Mouse (Mus musculus) midbrain, embryonic 13.5 days (tissue): ENCODE results near the gene Ccdc116. TPM values are rescaled to one million over a fixed set of nuclear protein-coding genes. Genes with fewer than 3 reads are reported as not detected.

Source experiments
- ATAC-seq: fragments of 200-750 bp; cut with Nextera tagmentation; 2 replicates; pipeline ENCODE4 v1.8.0; 2017; ENCODE audit warnings: mild to moderate bottlenecking, moderate TSS enrichment, moderate library complexity
- H3K27ac ChIP-seq: fragments of 300-500 bp; sonication (generic); 2 replicates; pipeline ENCODE4 v1.5.1; 2015; ENCODE audit warnings: inconsistent platforms, mild to moderate bottlenecking, moderate library complexity
- H3K27me3 ChIP-seq: fragments of 300-500 bp; sonication (generic); 2 replicates; pipeline ENCODE4 v1.6.1; 2015; ENCODE audit warnings: mild to moderate bottlenecking, inconsistent platforms
- H3K36me3 ChIP-seq: fragments of 300-500 bp; sonication (generic); 2 replicates; pipeline ENCODE4 v1.6.1; 2015; ENCODE audit warnings: mild to moderate bottlenecking, inconsistent platforms
- H3K4me1 ChIP-seq: fragments of 300-500 bp; sonication (generic); replicated peaks from 2 replicates; pipeline ENCODE4 v1.6.1; 2015; ENCODE audit warnings: inconsistent platforms
- H3K4me2 ChIP-seq: fragments of 300-500 bp; sonication (generic); replicated peaks from 2 replicates; pipeline ENCODE4 v1.6.1; 2015; ENCODE audit warnings: moderate library complexity, mild to moderate bottlenecking, inconsistent platforms
- H3K4me3 ChIP-seq: fragments of 300-500 bp; sonication (generic); replicated peaks from 2 replicates; pipeline ENCODE4 v1.5.1; 2015; ENCODE audit warnings: mild to moderate bottlenecking, inconsistent platforms
- H3K9ac ChIP-seq: fragments of 300-500 bp; sonication (generic); replicated peaks from 2 replicates; pipeline ENCODE4 v1.6.1; 2015; ENCODE audit warnings: mild to moderate bottlenecking, inconsistent platforms
- H3K9me3 ChIP-seq: fragments of 300-500 bp; sonication (generic); 2 replicates; pipeline ENCODE4 v1.6.1; 2016; ENCODE audit warnings: mild to moderate bottlenecking, inconsistent platforms
- WGBS: fragments of 180-500 bp; shearing (Covaris S2); methylation state at CpG from one replicate; pipeline ENCODE4 v1.1.7; 2015; 5-methylcytosine and 5-hydroxymethylcytosine counted together
- microRNA counts: library from miRNA; unstranded; fragments of <30 nt; microRNA quantifications from one replicate; lab custom pipeline; 2016
- microRNA-seq: library from miRNA; unstranded; fragments of <30 nt; microRNA quantifications from one replicate; pipeline ENCODE4, GENCODE M21; 2016
- polyA plus RNA-seq: library from polyadenylated mRNA; unstranded; fragments of >200 nt; fragmentation: Nextera tagmentation; extraction: Ambion mirVana; gene quantifications from 2 replicates; pipeline ENCODE4 v1.2.1, GENCODE M21; 2015

Gene Ccdc116
- polyA plus RNA-seq, 1 experiment from 2014 or later, result 1.1 TPM

DNA sequence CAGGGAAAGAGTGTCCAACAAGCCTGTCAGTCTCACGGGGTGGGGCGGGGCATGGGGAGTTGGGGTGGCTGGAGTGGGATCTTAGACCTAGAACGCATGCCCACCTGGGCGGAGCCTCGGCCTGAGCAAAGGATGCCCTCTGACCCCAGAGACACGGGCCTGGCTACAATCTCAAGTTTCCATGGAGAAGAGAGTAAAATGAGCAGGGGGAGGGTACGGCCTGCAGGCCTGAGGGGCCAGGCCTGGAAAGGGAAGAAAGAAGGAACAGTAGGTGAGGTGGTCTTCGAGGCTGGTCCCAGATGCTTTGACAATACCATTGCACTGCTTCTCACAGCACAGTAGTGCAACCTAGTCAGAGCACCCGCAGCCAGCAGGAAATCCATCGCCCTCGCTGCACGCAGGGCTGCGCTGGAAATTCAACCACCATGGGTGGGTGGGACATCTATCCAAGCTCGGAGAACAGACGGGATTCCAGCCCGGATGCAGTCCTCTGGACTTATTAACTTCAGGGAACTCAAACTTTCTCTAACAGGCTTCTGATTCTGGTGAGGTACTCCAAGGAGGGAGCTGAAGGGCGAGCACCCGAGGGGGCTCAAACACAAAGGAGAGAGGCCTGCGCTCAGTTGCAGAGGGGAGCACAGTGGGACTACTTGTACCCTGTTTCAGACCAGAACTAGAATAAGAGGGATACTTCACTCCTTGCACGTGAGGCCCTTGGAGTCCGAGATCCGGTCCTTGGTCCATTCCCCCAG is 22.7 kb downstream of the Ccdc116 start:
- ATAC-seq, result peak; percentile 41
- H3K27ac ChIP-seq, result peak overlapping the region; percentile 26; the same call in 1 of the 2 replicates
- WGBS, result under 1% methylated on average over 22 of the region's 22 CpGs
- H3K4me3 ChIP-seq, result peak overlapping the region; percentile 56
- H3K4me1 ChIP-seq, result peaks cover 37% of the 10 kb centered on the region
- peak overlapping the region; percentile 69 for H3K4me2 ChIP-seq
- H3K36me3 ChIP-seq, result peaks cover 13% of the 10 kb centered on the region
- H3K9me3 ChIP-seq, result no peaks in the 10 kb centered on the region
- H3K9ac ChIP-seq, result peak overlapping the region; percentile 70
- no peaks in the 10 kb centered on the region for H3K27me3 ChIP-seq

DNA sequence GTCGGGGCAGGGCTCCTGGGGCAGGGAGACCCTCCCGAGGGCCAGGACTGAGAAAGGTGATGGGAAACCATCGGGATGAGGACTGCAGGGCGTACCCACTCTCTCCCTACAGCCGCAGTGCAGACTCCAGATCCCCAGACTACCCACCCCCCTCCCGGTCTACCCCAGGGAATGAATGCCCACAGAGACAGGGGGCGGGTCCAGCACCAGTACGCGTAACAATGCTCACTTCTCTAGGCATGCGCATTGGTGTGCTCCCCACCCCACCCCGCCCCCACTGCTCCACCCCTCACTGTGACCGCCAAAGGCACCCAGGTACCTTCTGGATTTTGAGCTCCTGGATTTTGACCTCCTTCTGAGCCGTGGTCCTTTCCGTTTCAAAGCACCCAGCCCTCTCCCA is 25.5 kb downstream of the Ccdc116 start:
- H3K4me2 ChIP-seq, result peak overlapping the region; percentile 38
- H3K9me3 ChIP-seq, result no peaks in the 10 kb centered on the region
- peak overlapping the region; percentile 13 for H3K4me3 ChIP-seq
- WGBS, result 40% methylated on average over 14 of the region's 14 CpGs
- peaks cover 28% of the 10 kb centered on the region for H3K36me3 ChIP-seq
- peaks cover 37% of the 10 kb centered on the region for H3K4me1 ChIP-seq
- H3K27me3 ChIP-seq, result no peaks in the 10 kb centered on the region
- ATAC-seq, result peak; percentile 18; the same call in 1 of the 2 replicates
- H3K9ac ChIP-seq, result no peak overlapping the region
- no peak overlapping the region for H3K27ac ChIP-seq

DNA sequence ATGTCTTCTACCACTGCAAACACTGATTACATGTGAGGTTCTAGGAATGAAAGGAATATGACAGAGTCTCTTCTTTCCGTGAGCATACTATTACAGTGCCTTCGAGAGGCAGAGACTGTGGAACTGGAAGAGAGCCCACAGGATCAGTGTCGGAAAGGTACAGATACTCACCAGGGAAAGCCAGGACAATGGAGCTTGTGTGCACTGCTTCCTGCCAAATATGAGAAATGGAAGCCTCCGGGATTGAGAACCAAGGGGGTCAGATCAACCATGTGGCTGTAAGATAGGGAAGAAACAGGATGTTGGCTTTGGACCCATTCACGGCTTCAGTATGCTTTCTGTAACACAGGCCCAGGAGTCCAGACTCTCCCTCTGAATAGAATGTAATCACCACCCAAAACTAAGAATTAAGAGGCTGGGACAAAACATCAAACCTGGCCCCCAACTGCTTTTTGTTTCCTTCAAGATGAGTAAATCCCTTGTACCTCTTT is 29.7 kb downstream of the Ccdc116 start:
- Histone ChIP-seq H3K36me3 (peaks cover 48% of the 10 kb centered on the region), H3K27me3 (no peaks in the 10 kb centered on the region), H3K27ac (no peak overlapping the region), H3K4me2 (no peak overlapping the region), H3K4me3 (no peak overlapping the region), H3K9me3 (no peaks in the 10 kb centered on the region), H3K4me1 (peaks cover 9% of the 10 kb centered on the region), H3K9ac (no peak overlapping the region)
- no peak for ATAC-seq
- WGBS, result 94% methylated on average over 5 of the region's 5 CpGs

DNA sequence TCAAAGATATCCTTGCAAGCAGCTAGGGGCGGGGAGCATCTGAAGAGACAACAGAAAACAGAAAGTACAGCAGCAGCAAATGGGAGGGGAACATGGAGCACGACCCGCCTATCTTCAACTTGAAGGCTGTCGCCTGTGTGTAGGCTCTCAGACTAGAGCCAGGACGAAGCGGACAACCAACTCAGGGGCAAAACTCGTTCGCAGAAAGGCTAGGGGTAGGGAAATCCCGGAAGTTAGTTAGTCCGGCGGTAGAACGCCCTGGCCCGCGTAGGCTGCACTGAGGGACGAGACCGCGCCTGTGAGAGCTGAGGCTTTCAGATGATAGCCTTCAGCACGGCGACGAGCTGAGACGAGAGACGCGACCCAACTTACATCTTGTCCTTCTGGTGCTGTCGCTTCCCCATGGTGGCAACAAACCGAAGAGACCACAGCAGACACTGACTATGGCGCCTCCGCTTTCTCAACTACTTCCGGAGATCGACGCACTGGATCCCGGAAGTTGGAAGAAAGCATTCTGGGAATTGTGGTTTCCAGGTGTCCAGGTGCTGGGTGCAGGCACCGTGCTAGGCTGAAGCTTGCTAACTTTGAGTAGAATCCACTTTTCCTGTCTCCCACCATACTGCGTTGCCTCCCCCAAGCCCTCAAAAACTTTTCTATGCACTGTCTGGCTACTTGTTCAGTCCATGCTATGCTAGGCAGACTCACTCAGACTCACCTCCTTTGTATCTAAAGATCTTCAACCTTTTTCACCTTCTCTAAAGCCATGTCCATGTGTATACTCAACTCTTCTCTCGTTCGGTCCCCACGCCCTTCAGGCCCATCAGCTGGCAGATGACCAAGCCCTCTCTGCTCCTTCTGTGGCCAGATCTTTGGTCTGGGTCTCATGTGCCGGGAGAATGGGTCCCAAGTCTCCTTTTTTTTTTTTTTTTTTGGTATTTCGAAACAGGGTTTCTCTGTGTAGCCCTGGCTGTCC is 36.0 kb downstream of the Ccdc116 start, which contains the start of gene Ppil2:
Gene Ppil2 (minus strand): TSS at position 487 of the 973 bp plus-strand sequence.
- Histone ChIP-seq H3K36me3 (peaks cover 41% of the 10 kb centered on the region), H3K4me2 (peak within 1 kb of the TSS; percentile 70), H3K4me3 (peak within 1 kb of the TSS; percentile 81), H3K27ac (peak within 1 kb of the TSS; percentile 51), H3K4me1 (peaks cover 13% of the 10 kb centered on the region), H3K9me3 (no peaks in the 10 kb centered on the region), H3K9ac (peak within 1 kb of the TSS; percentile 79), H3K27me3 (no peaks in the 10 kb centered on the region)
- WGBS, result 10% methylated on average over 38 of the region's 38 CpGs
- ATAC-seq, result peak; percentile 89

DNA sequence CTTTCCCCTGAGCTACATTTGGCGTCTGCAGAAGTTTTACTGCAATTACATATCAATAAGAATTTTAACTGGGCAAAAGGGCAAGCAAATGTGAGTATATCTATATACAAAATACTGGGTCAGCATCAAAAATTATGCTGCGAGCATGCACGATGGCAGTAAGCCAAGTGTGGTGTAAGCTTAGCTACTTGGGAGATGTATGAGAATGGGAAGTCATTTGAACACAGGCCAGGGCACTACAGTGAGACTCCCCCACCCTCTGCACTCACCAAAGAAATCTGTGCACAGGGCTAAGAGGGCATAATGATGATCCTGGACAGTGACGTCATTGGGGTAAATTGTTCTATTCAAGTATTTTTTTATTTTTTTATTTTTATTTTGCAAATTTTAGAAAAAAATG is 42.4 kb downstream of the Ccdc116 start:
- Histone ChIP-seq H3K4me2 (no peak overlapping the region), H3K36me3 (peaks cover 85% of the 10 kb centered on the region), H3K27ac (no peak overlapping the region), H3K9me3 (no peaks in the 10 kb centered on the region), H3K9ac (no peak overlapping the region), H3K4me1 (peaks cover 14% of the 10 kb centered on the region), H3K4me3 (no peak overlapping the region), H3K27me3 (no peaks in the 10 kb centered on the region)
- 93% methylated on average over 4 of the region's 4 CpGs for WGBS
- ATAC-seq, result no peak

DNA sequence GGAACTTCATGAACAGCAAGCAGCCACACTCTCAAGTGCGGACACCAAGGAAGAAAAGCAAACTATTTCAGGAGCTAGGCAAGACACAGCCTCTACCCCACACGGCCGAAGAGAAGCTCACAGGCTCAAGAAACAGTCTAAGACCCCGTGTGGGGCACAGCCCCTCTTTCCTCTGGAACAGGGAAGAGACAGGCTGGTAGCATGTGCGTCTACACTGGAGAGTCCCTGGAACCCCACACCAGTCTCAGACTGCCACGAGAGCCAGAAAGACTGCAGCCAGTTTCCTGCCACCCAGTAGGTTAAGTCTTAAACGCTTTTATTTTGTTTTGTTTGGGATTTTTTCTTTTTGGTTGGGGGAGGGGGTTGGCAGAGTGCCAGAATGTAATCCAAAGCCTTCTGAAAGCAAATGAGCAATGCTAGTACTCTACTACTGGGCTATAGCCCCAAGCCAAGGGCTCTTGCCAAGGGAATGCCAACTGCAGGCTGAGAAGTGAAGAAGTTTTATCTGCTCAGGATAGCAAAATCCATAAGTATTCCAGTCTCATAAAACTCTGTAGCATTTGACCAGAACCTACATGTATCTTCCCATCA is 44.3 kb downstream of the Ccdc116 start:
- Histone ChIP-seq H3K4me1 (peaks cover 11% of the 10 kb centered on the region; the same call in 1 of the 2 replicates), H3K27ac (no peak overlapping the region), H3K4me2 (no peak overlapping the region), H3K27me3 (no peaks in the 10 kb centered on the region), H3K9ac (no peak overlapping the region), H3K9me3 (no peaks in the 10 kb centered on the region), H3K4me3 (no peak overlapping the region), H3K36me3 (peaks cover 89% of the 10 kb centered on the region)
- no peak for ATAC-seq
- WGBS, result 75% methylated on average over 7 of the region's 7 CpGs

DNA sequence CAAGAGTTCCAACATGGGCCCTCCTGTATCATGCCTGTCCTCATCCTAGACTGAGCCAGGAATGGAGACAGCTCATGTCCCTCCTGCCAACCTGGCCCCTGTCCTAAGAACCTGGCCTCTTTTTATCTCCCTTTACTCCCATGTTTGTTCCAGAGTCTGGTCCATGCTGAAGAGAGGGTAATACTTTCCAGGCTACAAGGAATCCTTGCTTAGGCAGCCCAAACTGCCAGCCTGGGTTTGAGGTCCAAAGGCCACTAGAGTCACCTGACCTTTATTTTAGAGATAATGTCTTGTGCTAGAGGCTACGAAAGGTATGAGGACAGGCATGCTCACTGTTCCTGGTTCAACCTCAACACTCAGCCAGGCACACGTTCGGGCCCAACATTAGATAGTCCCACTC is 50.1 kb downstream of the Ccdc116 start:
- Histone ChIP-seq H3K4me1 (no peaks in the 10 kb centered on the region), H3K27ac (no peak overlapping the region), H3K4me2 (no peak overlapping the region), H3K9me3 (no peaks in the 10 kb centered on the region), H3K27me3 (no peaks in the 10 kb centered on the region), H3K9ac (no peak overlapping the region), H3K36me3 (peaks cover 93% of the 10 kb centered on the region), H3K4me3 (no peak overlapping the region)
- no peak for ATAC-seq
- 96% methylated on average over 3 of the region's 3 CpGs for WGBS

MicroRNA genes within 50 kb of the gene (microRNA counts, 519-probe panel; counts per million panel counts)
- microRNA mmu-miR-130b (lab: Ali Mortazavi, UCI) (5,608 counts per million, percentile 92 among the panel's probes with 10 or more counts), microRNA mmu-miR-301b (lab: Ali Mortazavi, UCI) (4,622 counts per million, percentile 83 among the panel's probes with 10 or more counts)

Small RNA genes within 50 kb of the gene (microRNA-seq; reads per million reads assigned to microRNA genes)
- gene Mir130b, result 8,633 reads per million, percentile 95 among the genes with 10 or more reads in this experiment
- gene Mir301b, result 239 reads per million, percentile 62 among the genes with 10 or more reads in this experiment

Other genes with a start within 250 kb of the Ccdc116 start
- 160 and 173 TPM in 2 replicates for gene Mapk1, start 163.8 kb downstream of the Ccdc116 start, polyA plus RNA-seq
- gene Ypel1, start 77.5 kb downstream of the Ccdc116 start, polyA plus RNA-seq, result 155 TPM in 2 replicates
- gene Ppil2, start 36.0 kb downstream of the Ccdc116 start, polyA plus RNA-seq, result 168 and 171 TPM in 2 replicates
- gene 2610318N02Rik, start 22.1 kb downstream of the Ccdc116 start, polyA plus RNA-seq, result 34.1 and 35.5 TPM in 2 replicates
- 37.0 and 42.9 TPM in 2 replicates for gene Sdf2l1, start 14.8 kb downstream of the Ccdc116 start, polyA plus RNA-seq
- 21.5 and 22.0 TPM in 2 replicates for gene Ydjc, start 2.6 kb downstream of the Ccdc116 start, polyA plus RNA-seq
- gene Ube2l3, start 55.4 kb upstream of the Ccdc116 start, polyA plus RNA-seq, result 330 and 342 TPM in 2 replicates
- 2.1 and 2.5 TPM in 2 replicates for gene Rimbp3, start 61.4 kb upstream of the Ccdc116 start, polyA plus RNA-seq
- 13.2 and 13.6 TPM in 2 replicates for gene Hic2, start 86.3 kb upstream of the Ccdc116 start, polyA plus RNA-seq
- gene Tmem191c, start 128.8 kb upstream of the Ccdc116 start, polyA plus RNA-seq, result 24.1 and 28.1 TPM in 2 replicates
- 1.1 and 2.2 TPM in 2 replicates for gene Serpind1, start 184.1 kb upstream of the Ccdc116 start, polyA plus RNA-seq